Mouse (Mus musculus): ENCODE results near the gene Galnt7.

Galnt7 gene

DNA sequence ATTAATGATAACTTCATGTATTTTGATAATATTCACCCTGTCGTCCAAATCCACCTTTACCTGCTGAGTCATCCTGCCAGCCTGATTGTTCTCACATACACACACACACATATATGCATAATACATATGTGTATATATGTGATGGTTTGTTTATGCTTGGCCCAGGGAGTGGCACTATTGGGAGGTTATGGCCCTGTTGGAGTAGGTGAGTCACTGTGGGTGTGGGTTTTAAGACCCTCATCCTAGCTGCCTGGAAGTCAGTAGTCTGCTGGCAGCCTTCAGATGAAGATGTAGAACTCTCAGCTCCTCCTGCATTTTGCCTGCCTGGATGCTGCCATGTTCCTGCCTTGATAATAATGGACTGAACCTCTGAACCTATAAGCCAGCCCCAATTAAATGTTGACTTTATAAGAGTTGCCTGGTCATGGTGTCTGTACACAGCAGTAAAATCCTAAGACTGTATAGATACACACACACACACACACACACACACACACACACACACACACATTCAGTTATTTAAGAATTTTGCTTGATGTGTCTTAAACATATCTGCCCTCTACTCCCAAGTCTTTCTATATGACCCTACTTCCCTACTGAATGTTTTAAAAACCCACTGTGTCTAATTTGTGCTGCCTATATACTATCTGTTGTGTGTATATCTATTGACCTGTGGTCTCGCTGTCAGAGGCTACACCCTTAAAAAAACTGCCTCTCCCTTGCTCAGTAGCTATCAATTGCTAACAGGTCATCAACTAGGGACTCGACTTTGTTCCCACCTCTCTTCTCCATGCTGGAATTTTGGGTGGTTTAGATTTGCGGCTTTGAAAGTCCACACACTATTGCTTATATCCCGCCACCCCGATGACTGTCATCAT is 23.8 kb downstream of the Galnt7 start:
- DNase-seq: no peak

DNA sequence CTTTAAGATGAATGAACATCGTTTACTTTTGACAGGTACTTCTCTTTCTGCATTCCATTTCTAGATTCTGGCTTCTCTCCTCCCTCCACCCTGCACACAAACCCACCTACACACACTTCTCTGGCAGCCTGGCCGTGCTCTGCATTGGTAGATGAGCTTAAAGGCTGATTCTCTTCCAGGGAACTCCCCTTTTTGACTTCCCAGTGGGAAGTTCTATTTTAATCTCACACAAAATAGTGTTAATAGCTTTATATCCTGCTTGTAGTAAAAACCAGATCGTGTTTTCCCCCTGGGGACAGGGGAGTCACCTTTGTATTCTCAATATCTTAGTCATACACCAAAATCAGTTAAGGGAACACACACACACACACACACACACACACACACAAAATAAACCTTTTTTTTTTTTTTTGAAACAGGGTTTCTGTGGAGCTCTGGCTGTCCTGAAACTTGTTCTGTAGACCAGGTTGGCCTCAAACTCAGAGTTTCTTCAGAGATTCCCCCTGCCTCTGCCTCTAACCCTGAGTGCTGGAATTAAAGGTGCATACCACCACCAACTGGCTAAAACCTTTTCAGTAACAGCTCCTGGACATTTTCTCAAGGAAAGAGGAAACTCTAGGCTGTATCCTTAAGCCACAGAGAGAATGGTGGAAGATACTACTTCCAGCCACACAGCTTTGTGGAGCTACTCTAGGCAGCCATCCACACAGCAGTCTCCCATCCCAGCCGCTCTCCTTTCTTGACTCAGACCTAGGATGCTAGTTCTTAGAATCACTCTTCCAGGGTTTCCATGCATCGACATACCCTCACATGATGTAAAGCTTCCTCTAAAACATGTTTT is 24.7 kb downstream of the Galnt7 start:
- DNase-seq: no peak

DNA sequence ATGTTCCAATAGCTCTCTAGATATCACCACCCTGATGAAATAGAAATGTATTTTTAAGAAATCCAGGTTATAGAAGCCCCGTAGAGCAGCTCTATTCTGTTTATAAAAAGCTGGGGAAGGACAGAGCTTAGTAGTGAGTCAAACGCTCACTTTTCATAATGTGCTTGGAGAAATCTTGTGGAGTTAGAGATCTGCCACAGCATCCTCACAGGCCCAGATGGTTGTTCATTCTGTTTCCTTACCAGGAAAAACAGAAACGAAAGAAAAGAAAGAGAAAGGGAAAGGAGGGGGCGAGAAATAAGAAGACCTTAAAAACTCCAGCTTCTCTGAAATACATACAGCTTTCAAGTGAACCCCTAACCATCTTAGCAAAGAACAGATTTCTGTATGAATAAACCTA is 28.9 kb downstream of the Galnt7 start:
- DNase-seq: no peak

DNA sequence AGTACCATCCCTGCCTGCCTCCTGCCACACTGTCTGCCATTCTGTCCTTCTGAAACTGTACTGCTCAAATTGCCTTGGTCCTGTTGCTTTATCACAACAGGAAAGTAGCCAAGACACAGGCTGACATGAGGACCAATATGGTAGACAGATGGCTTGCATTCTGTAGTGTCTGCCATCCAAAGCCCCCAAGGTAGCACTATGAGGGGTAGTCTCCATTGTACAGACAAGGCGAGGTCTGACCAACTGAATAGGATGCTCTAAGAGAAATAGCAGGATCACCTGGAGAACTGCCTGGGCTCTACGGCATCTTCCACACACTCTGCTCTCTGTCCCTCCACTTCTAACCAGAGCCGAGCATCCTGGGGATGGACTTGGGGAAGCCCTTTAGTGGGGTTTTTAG is 29.8 kb downstream of the Galnt7 start:
- no peak for DNase-seq

DNA sequence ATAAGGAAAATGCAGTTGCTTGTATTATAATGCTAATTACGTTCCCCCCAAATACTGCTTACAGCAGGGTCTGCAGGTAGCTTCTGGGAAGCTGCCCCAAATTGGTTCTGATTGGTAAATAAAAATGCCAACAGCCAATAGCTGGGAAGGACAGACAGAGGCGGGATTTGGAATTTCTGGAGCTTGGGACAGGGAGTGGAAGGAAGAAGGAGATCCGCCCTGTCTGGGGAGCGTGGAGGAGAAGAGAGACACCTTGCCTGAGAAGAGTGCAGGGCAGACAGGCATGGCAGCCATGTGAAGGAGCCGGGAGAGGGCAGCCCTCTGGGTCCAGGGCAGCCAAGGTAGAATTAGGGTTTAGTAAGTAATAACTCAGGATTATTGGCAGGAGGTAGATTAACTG is 35.9 kb downstream of the Galnt7 start:
- no peak for DNase-seq

DNA sequence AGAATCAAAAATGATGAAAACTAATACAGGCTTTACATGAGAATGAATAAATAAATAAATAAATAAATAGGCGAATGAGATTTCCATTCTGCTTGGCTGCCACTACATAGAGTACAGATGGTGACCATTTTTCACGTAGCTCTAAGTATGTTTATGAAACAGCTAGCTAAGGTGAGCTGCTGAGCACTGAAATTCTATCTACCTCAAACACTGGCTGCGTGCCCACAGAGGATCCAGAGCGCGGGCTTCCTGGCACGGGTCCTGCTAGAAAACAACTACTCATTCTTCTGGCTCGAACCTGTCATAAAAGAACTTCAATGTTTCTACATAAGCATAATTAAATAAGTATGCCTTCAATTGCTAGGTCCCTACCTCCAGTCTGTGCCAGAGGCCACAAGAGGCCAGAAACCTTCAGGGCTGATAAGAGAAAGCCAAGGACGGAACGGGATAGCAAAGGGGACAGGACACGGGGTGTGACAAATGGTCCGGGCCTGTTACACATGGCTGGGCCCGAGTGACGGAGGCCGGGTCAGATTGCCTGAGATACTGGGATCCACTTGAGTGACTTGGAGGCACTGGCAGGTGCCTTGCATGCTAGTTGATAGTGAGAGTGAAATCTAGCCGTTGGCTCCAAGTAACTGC is 37.7 kb downstream of the Galnt7 start:
- no peak for DNase-seq

DNA sequence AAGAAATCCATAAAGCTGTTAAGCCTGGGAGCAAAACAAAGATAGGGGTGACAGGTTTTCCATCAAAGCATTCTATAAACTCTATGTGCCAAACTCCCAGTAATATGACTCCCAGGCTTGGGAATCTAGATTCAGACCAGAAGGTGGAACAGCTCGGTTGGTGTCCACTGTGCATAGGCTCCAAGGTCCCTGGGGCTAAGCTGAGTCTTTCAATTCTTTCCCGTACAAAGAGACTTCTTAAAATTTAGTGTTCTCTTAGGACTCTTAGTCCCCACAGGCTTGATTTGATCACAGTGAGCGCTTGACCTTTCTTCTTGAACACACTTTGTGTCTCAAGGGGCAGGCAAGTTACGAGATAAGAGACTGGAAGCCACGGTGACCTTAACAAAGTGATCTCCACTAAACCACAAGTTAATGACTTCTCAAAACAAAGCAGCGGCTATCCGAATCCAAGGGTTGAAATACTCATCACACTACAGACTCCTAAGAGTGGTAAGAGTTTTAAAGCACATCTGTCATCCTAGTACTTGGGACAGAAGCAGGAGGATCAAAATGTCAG is 41.3 kb downstream of the Galnt7 start:
- DNase-seq: no peak

DNA sequence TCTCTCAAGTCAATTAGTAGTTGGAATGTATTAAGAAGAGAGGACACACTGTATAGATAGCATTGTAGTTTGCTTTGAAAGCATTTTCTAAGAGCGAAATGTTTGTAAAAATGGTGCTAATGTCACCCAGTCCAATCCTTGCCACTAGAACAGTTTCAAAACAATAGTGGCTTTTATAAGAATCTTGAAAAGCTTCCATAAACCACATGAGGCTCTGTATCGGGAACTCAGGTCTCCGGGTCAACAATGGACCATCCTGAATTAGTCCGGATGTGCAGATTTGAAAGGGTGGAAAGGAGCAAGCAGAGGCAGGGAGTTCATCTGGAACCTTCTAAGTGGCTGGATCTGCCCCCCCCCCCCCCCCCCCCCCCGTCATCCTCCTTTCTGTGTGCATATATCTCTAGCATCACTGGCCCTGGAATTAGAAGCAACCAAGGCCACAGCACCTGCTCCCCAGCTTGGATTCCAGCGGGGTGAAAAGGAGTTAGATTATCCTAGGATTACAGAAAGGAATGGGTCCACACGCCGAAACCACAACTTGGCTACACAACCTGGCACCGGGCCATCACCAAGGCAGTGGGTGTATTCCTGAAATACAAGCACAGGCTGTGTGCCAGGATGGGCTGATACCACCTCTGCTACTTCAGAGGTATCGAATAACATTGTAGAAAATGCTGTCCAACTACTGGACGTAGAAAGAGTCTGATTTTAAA is 42.0 kb downstream of the Galnt7 start:
- DNase-seq: no peak

DNA sequence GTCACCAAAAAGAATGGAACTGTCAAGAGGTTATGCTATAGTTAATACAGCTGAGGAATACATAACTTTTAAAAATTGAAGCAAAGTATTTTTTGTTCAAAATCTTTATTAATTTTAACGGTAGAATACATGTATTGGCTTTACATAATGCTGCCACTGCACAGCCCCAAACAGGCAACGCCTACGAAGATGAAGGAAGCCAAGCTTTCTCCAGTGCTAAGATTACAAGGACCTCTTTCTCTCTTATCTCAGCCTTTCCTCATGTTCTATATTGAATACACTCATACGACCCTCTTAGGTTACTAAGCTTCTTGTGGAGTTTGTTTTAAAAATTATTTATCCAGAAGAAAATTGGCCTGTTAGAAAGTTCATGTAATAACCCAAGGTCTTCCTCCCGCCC is 50.3 kb downstream of the Galnt7 start:
- no peak for DNase-seq

DNA sequence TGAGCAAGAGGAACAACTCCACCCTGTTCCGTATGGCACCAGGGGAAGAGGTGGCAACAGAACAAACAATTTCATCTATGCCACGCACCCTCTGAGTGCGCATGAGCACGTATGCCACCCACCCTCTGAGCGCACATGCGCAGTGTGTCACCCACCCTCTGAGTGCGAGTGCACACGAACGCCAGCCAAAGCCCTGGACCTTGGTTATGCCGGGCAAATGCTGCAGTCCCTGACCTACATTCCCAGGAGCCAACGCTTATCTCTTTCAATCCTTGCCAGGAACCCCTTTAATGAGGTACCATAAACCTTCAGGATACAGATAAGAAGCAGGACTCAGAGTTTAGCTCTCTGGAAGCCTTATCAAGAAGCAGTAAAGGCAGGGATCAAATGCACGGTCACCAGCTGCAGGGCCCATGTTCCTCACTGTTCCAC is 50.8 kb downstream of the Galnt7 start:
- DNase-seq: no peak

DNA sequence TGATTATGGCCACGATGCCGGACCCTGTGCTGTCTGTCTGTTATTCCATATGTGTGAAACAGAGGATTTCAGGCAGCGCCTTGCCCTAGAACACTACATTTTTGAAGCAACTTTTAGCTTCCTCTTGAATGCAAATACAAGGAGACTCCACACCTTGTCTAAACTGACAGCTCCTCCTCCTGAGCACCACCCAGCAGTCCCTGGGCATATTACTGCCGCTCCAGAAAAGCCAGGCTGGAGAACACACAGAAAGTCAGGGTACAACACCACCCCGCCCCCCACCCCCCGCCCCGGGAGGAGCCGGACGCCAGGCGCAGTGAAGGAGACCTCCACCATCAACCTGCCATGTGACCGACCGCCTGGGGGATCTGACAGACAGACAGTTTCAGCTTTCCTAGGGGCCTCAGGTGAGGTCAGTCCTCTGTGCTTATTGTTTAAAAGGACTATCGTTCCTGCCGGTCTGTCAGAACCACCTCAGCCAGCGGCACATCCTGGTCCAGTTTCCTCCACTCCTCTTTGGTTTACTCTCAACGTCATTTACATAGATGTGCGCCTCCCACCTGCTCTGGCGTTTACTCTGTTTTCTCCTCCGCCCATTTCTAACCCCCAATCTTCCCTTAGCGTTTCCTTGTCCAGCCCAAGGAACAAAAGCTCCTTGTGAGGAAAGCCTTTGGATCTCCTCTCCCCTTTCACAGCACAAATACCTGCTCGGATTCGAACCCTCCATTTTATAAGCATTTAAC is 52.8 kb downstream of the Galnt7 start:
- DNase-seq: no peak

DNA sequence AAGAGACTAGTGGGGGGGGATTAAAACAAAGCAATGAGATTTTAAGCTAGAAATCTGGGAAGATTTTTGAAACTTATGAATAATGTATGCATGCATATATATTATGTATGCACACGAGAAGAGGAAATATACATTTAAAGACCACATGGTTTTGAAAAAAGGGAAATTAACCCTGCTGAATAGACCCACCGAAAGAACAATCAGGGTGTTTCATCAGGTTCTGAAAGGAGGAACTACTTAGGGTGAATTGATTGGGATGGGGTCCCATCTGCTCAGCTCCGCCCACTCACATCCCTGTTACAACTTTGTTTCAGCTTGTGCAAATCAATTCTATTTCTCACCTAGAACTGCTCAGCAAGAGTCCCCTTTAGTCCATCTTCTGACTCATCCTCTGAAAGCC is 57.0 kb downstream of the Galnt7 start:
- DNase-seq: peak in 1 of 2 experiments; percentile 9

DNA sequence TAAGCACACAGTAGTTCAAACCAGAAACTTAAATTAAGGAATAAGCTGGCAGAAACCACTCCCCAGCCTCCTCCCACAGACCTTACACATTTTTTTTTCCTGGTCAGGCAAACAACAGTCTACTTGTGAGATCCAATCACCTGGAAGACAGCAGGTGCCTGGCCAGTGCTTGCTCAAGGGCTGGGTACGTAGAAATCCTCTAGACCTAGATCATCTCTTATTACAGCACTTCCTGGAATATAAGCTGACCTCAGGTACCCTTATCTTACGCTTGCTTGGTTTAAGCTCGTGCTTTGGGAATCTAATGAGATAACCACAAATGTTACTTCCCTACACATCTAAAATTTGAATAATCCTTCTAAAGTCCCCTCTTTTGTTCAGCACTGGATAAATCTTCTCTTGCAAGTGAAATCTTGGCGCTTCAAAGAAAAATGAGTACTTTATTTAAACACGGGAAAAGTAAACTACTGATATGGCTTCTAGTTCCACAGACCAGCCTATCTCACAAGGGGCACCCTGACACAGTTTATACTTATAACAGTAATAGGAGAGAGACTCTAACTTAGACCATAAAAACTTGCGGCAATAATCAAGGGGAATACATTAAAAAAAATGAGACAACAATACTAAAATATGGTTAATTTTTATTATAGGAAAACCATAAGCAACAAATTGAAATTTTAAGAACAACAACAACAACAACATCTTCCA is 58.5 kb downstream of the Galnt7 start:
- no peak for DNase-seq

DNA sequence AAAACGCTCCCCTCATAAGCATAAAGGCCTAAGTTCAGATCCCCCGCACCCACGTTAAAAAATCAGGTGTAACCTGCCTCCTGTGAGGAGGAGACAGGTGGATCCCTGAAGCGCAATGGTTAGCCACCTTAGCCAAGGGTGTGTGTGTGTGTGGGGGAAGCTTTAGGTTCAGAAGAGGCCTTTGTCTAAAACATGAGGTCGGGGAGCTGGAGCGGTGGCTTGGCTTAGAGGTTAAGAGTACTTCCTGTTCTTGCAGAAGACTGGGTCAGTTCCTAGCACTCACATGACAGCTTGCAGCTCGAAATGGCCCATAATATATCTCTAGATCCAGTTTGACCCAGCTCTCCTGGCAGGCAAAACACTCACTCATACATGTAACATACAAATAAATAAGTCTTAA is 60.2 kb downstream of the Galnt7 start:
- DNase-seq: no peak

DNA sequence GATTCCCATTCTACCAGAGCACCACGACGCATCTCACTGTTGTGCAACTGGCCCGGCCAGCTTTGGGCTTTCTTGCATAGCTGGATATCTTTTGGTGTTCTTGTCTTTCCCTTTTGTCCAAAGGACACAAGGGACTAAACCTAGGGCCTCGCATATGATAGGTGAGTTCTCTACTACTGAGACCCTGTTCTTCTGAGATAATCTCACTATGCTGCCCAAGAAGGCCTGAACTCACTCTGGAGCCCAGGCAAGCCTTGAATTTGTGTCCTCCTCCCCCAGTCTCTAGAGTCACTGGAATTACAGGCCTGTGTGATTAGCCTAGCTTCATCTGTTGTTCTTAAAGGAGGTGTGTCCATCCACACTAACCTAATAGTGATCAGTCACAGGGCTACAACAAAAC is 61.2 kb downstream of the Galnt7 start:
- DNase-seq: no peak

DNA sequence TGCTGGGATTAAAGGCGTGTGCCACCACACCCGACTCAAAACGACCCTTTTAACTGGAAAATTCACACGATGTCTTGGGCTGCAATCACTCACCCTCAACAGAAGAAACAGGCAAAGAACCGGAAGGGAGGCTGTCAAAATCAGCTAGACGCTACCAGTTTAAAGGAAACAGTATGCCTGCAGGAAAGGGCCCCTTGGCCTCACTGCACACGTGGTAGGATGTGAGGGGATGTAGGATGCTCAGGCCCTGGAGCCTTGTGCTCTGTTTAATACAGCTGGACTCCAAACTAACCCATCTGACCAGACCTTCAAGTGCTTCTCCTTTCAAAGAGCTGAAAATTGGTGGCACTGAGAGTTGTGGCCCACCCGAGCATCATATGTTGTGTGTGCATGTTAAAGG is 62.8 kb downstream of the Galnt7 start:
- no peak for DNase-seq

DNA sequence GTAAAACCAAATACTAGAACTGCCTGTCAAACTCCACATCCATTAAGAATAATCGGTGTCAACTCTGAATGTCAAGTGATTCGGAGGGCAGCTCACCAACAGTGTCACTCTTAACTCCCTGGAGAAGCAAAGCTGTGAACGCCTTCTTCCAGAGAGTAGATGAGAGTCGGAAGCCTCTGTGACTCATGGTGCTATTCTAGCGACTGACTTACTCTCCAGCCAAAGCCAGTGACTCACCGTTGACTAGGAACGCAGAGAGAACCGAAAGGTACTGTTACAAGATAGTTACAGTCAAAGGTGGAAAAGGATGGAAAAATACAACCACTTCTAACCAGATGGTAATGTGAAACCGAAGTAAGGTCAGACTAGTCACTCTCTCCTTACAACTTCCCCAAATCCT is 63.7 kb downstream of the Galnt7 start:
- no peak for DNase-seq

DNA sequence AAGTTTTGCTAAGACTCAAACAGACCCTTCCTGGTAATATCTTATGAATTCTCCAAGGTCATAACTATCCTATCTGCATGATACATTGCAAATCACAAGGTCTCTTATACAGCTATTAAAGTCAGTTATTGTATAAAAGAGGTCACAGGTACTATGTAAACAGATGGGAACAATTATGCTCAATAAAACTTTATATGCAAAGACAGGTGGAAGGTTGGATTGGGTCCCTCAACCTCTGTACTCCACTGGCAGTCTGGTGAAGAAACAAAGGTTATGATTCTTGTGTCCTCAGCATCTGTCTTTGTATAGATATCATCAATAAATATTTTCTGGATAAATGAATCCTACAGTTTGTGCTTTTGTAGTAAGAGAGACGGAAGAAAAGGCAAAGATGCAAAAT is 64.2 kb downstream of the Galnt7 start:
- DNase-seq: no peak

DNA sequence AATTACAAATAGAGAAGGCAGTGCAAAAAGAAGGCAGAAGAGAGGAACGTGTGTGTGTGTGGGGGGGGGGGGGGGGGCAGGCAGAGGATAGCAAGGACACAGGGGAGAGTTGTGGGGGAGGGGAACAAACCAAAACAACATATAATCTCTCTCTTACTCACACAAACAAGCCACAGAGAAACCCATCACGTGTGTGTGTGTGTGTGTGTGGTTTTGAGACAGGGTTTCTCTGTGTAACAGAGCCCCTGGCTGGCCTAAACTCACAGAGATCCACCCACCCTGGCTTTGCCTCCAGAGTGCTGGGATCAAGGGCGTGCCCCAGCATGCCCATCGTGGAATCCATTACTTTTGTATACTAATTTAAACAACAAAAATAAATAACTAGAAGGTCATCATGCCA is 66.2 kb downstream of the Galnt7 start:
- DNase-seq: no peak

DNA sequence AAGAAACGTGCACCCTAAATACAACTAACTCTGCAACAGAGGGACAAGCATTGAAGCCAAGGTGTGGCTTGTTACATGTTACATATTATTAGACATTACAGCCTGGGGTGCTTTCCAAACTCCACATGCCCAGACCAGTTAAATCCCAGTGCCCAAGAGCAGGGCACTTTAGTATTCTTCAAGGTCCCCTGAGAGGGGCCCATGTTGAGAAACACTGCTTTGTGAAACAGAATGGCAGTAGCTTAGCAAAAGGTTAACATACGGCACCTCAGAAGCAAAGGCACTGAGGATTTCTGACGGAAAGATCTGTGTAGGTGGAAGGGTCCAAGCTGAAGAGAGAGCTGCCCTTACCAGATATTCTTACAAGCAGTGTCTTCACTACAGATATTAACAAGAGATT is 67.0 kb downstream of the Galnt7 start:
- DNase-seq: no peak

DNA sequence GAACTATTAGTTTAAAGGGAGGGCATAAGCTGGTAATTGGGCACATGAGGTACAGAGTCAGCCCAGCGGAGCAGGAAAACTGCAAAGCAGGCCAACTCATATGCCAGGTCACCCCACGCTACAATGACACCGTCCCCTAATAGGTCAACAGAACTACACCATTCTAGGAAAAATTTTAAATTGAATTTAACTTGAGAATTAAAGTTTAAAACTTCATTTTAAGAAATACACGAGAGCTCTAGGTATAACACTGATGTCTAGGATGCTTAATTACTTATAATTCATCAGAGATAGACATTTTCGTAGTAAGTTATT is 67.7 kb downstream of the Galnt7 start:
- DNase-seq: no peak

Measured in B cell, adult 2 months (primary cell).